9 mouse cellular contexts compared by ENCODE assay signal in the genomic region with DNA sequence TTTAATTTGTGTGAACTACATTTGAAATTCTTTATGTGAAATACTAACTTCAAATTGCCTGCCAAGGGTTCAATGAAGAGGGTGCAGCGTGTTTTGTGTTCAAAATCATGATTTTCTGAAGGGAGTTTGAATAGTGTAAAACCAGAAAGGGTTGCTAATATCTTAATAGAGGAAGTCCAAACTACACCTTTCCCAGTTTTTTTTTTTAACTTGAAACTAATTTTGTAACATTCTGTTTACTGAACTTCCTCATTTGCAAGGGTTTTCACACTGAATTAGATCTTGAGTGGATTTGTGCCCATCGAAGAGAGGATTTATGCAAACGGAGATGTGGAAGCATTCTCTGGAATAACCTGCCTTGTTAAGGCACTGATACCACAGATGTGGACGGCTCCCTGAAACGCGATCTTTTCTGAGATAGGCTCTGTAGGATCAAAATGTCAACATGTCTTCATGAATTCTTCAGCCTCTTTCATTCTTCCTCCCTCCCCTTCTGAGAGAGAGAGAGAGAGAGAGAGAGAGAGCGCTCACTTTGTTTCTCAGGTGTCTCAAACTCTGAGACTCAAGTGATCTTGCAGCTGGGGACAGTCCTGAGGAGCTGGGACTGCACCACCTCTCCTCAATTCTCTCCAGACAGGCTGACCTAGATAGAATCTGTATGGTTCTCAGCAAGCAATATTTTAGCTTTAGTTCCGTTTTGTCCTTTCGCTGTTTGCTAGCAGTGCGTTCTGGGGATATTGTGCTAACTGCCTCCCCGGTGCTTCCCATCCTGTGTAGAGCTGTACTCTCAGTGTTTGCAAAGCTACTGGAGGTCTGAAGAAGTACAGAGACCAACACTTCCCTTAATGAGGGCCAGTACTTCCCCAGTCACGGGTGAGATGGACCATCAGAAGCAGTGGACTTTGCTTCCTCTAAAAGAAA. TPM values are rescaled to one million over a fixed set of nuclear protein-coding genes. Genes with fewer than 3 reads are reported as not detected.
DNase-seq lines count a peak whose midpoint lies in the region; ATAC-seq lines count a peak whose summit lies in the region.
"Had no signal": no experiment of that assay in that cellular context is flagged by ENCODE, and none has a peak within 500 bp of the region (broad histone marks: within the 10 kb centered on the region; RNA-seq: fewer than 3 reads in every experiment).

A gene (plus strand): TSS at position 915 of the 921 bp plus-strand sequence.

- H3K4me2 ChIP-seq in forebrain, embryonic 11.5 days (ENCODE audit: low read depth, low read length, severe bottlenecking), result no peak within 1 kb of the TSS
- H3K4me2 ChIP-seq: neural tube, embryonic 13.5 days had no signal

- H3K36me3 ChIP-seq in heart, embryonic 10.5 days, result no peaks in the 10 kb centered on the region
- H3K36me3 ChIP-seq in forebrain, embryonic 11.5 days (ENCODE audit: control insufficient read depth, insufficient read depth, low read length), result no peaks in the 10 kb centered on the region
- H3K36me3 ChIP-seq: neural tube, embryonic 13.5 days had no signal

- WGBS in heart, embryonic 10.5 days, result 69% methylated on average over 12 of the region's 12 CpGs
- 84% methylated on average over 12 of the region's 12 CpGs for WGBS in forebrain, embryonic 11.5 days

- DNase-seq in heart, adult 18-20 months, result peak; percentile 19 to 69
- DNase-seq in heart, embryonic 10.5 days (ENCODE audit: low spot score), result no peak
- DNase-seq in gonadal fat pad, adult 2 months (ENCODE audit: low read depth), result no peak
- DNase-seq in lung, adult 18-20 months, result peak; percentile 40 to 43
- peak; percentile 81 for DNase-seq in spleen, postnatal 36 days (ENCODE audit: low spot score in 2 of 2)
- no peak for DNase-seq in forebrain, embryonic 11.5 days (ENCODE audit: low spot score)
- DNase-seq in gastrocnemius, postnatal 36 days, result no peak
- no peak for DNase-seq in embryo, embryonic 11 days

- H3K27me3 ChIP-seq in heart, embryonic 10.5 days (ENCODE audit: insufficient read depth, poor library complexity, severe bottlenecking), result no peaks in the 10 kb centered on the region
- H3K27me3 ChIP-seq in forebrain, embryonic 11.5 days (ENCODE audit: control insufficient read depth, insufficient read depth, low read length), result no peaks in the 10 kb centered on the region
- H3K27me3 ChIP-seq: neural tube, embryonic 13.5 days had no signal

- no peaks in the 10 kb centered on the region for H3K4me1 ChIP-seq in heart, embryonic 10.5 days
- no peaks in the 10 kb centered on the region for H3K4me1 ChIP-seq in forebrain, embryonic 11.5 days (replicated peaks; ENCODE audit: control insufficient read depth, insufficient read depth, low read length)
- H3K4me1 ChIP-seq: neural tube, embryonic 13.5 days had no signal

- H3K4me3 ChIP-seq in heart, embryonic 10.5 days, result no peak within 1 kb of the TSS
- H3K4me3 ChIP-seq in forebrain, embryonic 11.5 days (ENCODE audit: low read depth, low read length), result no peak within 1 kb of the TSS
- H3K4me3 ChIP-seq: neural tube, embryonic 13.5 days had no signal

- intact Hi-C loops in gastrocnemius, postnatal 36 days (cut with DNase I), result no loop called here

- H3K9me3 ChIP-seq in heart, embryonic 10.5 days, result no peaks in the 10 kb centered on the region
- H3K9me3 ChIP-seq in forebrain, embryonic 11.5 days (ENCODE audit: control insufficient read depth, low read length), result no peaks in the 10 kb centered on the region
- H3K9me3 ChIP-seq: neural tube, embryonic 13.5 days had no signal

- no peak for ATAC-seq in forebrain, embryonic 11.5 days (replicated peaks; ENCODE audit: low FRiP score)

- H3K9ac ChIP-seq in forebrain, embryonic 11.5 days (ENCODE audit: low read length), result no peak within 1 kb of the TSS
- H3K9ac ChIP-seq: neural tube, embryonic 13.5 days had no signal

- H3K27ac ChIP-seq in heart, embryonic 10.5 days, result no peak within 1 kb of the TSS
- H3K27ac ChIP-seq in forebrain, embryonic 11.5 days (ENCODE audit: low read depth, low read length), result no peak within 1 kb of the TSS
- H3K27ac ChIP-seq: neural tube, embryonic 13.5 days had no signal

RNA-seq across cellular contexts. Expression of the gene that starts here (rescaled TPM):
- total RNA-seq in heart, adult 18-20 months (2021), result 1 to 10 TPM; 1.0 to 3.6 TPM
- polyA plus RNA-seq in heart, embryonic 10.5 days (2016; fragmentation: Nextera tagmentation; extraction: Ambion mirVana), result 0.19 and 0.78 TPM in 2 replicates
- 24.0 and 30.1 TPM in 2 replicates for polyA plus RNA-seq in gonadal fat pad, adult 2 months (2012; rRNA removed)
- 0.37 and 0.68 TPM in 2 replicates for polyA plus RNA-seq in forebrain, embryonic 11.5 days (2014; fragmentation: Nextera tagmentation; extraction: Ambion mirVana)
- total RNA-seq in gastrocnemius, postnatal 36 days (2021), result under 1 TPM; 0.52 to 0.59 TPM

Comparison
In these comparisons a context has a peak if more than half of its experiments do, and no peak if none do; other contexts are left out.
1. RNA of the gene that starts here (polyA plus RNA-seq): 24.0 to 30.1 TPM in gonadal fat pad, adult 2 months; 0.37 to 0.68 TPM in forebrain, embryonic 11.5 days and 0.19 to 0.78 TPM in heart, embryonic 10.5 days; every median in the first group is over 10 times any median in the second.
2. DNase-seq: peak in heart, adult 18-20 months (2 of 2), lung, adult 18-20 months (2 of 2) and spleen, postnatal 36 days (2 of 2); none in heart, embryonic 10.5 days (single experiment), gonadal fat pad, adult 2 months (single experiment), forebrain, embryonic 11.5 days (single experiment), gastrocnemius, postnatal 36 days (0 of 2) and embryo, embryonic 11 days (single experiment).